Comparison of ENCODE assay signal across 11 mouse cellular contexts in genomic region chr4:45578554-45579370, GRCm38 (mm10). TPM values are rescaled to one million over a fixed set of nuclear protein-coding genes. Genes with fewer than 3 reads are reported as not detected.
DNase-seq lines count a peak whose midpoint lies in the region; ATAC-seq lines count a peak whose summit lies in the region.
"Had no signal": no experiment of that assay in that cellular context is flagged by ENCODE, and none has a peak within 500 bp of the region (broad histone marks: within the 10 kb centered on the region; RNA-seq: fewer than 3 reads in every experiment).

No protein-coding gene starts in this region.

- no peak for ATAC-seq in neural tube, embryonic 15.5 days (ENCODE audit: low FRiP score)
- ATAC-seq in intestine, embryonic 16.5 days: peak; percentile 52
- ATAC-seq in limb, embryonic 12.5 days (ENCODE audit: insufficient number of reproducible peaks, insufficient read depth, low FRiP score, low TSS enrichment, low read depth): no peak

- H3K36me3 ChIP-seq in neural tube, embryonic 15.5 days: no peaks in the 10 kb centered on the region
- H3K36me3 ChIP-seq in intestine, embryonic 16.5 days (ENCODE audit: control insufficient read depth, insufficient read depth, low read length): no peaks in the 10 kb centered on the region
- H3K36me3 ChIP-seq in limb, embryonic 12.5 days: no peaks in the 10 kb centered on the region
- H3K36me3 ChIP-seq: embryonic facial prominence, embryonic 15.5 days had no signal

- no peak overlapping the region for H3K4me2 ChIP-seq in neural tube, embryonic 15.5 days
- no peak overlapping the region for H3K4me2 ChIP-seq in intestine, embryonic 16.5 days (ENCODE audit: low read depth, low read length)
- peak overlapping the region; percentile 2; the same call in 1 of the 2 replicates for H3K4me2 ChIP-seq in limb, embryonic 12.5 days
- H3K4me2 ChIP-seq: embryonic facial prominence, embryonic 15.5 days had no signal

- no peaks in the 10 kb centered on the region for H3K27me3 ChIP-seq in neural tube, embryonic 15.5 days (replicated peaks)
- H3K27me3 ChIP-seq in intestine, embryonic 16.5 days (replicated peaks; ENCODE audit: control insufficient read depth, insufficient read depth, low read length): no peaks in the 10 kb centered on the region
- H3K27me3 ChIP-seq in limb, embryonic 12.5 days: peaks cover 10% of the 10 kb centered on the region; the same call in 1 of the 2 replicates
- H3K27me3 ChIP-seq: embryonic facial prominence, embryonic 15.5 days had no signal

- 24% methylated on average over 22 of the region's 22 CpGs for WGBS in neural tube, embryonic 15.5 days
- 22% methylated on average over 21 of the region's 22 CpGs for WGBS in intestine, embryonic 16.5 days
- 12% methylated on average over 22 of the region's 22 CpGs for WGBS in limb, embryonic 12.5 days

- H3K9ac ChIP-seq in neural tube, embryonic 15.5 days (replicated peaks): no peak overlapping the region
- H3K9ac ChIP-seq in intestine, embryonic 16.5 days (ENCODE audit: low read depth, low read length): no peak overlapping the region; the same call in 1 of the 2 replicates
- H3K9ac ChIP-seq in limb, embryonic 12.5 days (replicated peaks): no peak overlapping the region
- H3K9ac ChIP-seq: embryonic facial prominence, embryonic 15.5 days had no signal

- no peak overlapping the region for H3K27ac ChIP-seq in neural tube, embryonic 15.5 days (replicated peaks)
- no peak overlapping the region for H3K27ac ChIP-seq in intestine, embryonic 16.5 days (ENCODE audit: low read length)
- no peak overlapping the region for H3K27ac ChIP-seq in limb, embryonic 12.5 days
- H3K27ac ChIP-seq: embryonic facial prominence, embryonic 15.5 days had no signal

- no peak overlapping the region for H3K4me3 ChIP-seq in neural tube, embryonic 15.5 days (replicated peaks)
- H3K4me3 ChIP-seq in intestine, embryonic 16.5 days (ENCODE audit: low read length): no peak overlapping the region
- no peak overlapping the region for H3K4me3 ChIP-seq in limb, embryonic 12.5 days (replicated peaks)
- H3K4me3 ChIP-seq: embryonic facial prominence, embryonic 15.5 days had no signal

- peaks cover 17% of the 10 kb centered on the region for H3K4me1 ChIP-seq in neural tube, embryonic 15.5 days
- peaks cover 19% of the 10 kb centered on the region for H3K4me1 ChIP-seq in intestine, embryonic 16.5 days (ENCODE audit: control insufficient read depth, insufficient read depth, low read length)
- peaks cover 40% of the 10 kb centered on the region for H3K4me1 ChIP-seq in limb, embryonic 12.5 days (replicated peaks)

- no peaks in the 10 kb centered on the region for H3K9me3 ChIP-seq in neural tube, embryonic 15.5 days (replicated peaks)
- no peaks in the 10 kb centered on the region for H3K9me3 ChIP-seq in intestine, embryonic 16.5 days (ENCODE audit: control insufficient read depth, low read length)
- no peaks in the 10 kb centered on the region for H3K9me3 ChIP-seq in limb, embryonic 12.5 days
- H3K9me3 ChIP-seq: embryonic facial prominence, embryonic 15.5 days had no signal

- peak; percentile 53 for DNase-seq in neural tube, embryonic 10.5 days (ENCODE audit: extremely low spot score, low spot score)
- DNase-seq in yolk sac, embryonic 10.5 days (ENCODE audit: low spot score): peak; percentile 90
- no peak for DNase-seq in adrenal gland, postnatal 10 days
- no peak for DNase-seq in cerebellum, adult 8-10 months
- DNase-seq in urinary bladder, postnatal 4 days (ENCODE audit: low spot score in 2 of 2): no peak
- DNase-seq: right cerebral cortex, adult 18-20 months; thymus, adult 18-20 months had no signal

RNA-seq across cellular contexts. Expression of gene Shb, which starts 46.5 kb away (rescaled TPM):
- 3.9 and 4.7 TPM in 2 replicates for polyA plus RNA-seq in neural tube, embryonic 15.5 days (2015; fragmentation: Nextera tagmentation; extraction: Ambion mirVana)
- polyA plus RNA-seq in intestine, embryonic 16.5 days (2015; fragmentation: Nextera tagmentation; extraction: Ambion mirVana): 1.5 and 2.7 TPM in 2 replicates
- polyA plus RNA-seq in limb, embryonic 12.5 days (2016; fragmentation: Nextera tagmentation; extraction: Ambion mirVana): 6.6 and 8.3 TPM in 2 replicates
- 10 to 100 TPM; 40.4 to 72.5 TPM for total RNA-seq in adrenal gland, postnatal 10 days (2021)

Comparison
In these comparisons a context has a peak if more than half of its experiments do, and no peak if none do; other contexts are left out.
1. DNase-seq: peak in neural tube, embryonic 10.5 days (single experiment) and yolk sac, embryonic 10.5 days (single experiment); none in adrenal gland, postnatal 10 days (single experiment), cerebellum, adult 8-10 months (single experiment) and urinary bladder, postnatal 4 days (0 of 2).